ENCODE assay signal across 16 mouse cellular contexts in the genomic region with DNA sequence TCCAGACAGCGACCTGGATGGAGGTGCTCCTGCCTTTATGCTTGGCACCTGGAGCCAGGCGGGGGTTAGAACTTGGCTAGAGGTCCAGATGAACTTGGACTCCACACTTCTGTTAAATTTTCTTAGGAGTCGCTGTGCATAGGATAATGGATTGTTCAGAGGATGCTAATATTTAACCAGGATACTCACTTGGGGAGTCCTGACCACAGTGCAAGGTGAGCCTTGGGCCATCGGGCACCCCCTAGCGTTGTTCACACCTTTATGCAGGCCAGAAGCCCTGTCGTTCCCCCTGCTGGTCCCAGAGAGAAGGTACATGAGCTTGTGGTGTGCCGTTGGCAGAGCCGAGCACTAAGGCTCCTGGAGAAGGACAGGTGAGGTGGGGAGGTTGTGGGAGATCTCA. TPM values are rescaled to one million over a fixed set of nuclear protein-coding genes. Genes with fewer than 3 reads are reported as not detected.
DNase-seq lines count a peak whose midpoint lies in the region; ATAC-seq and TF ChIP-seq lines count a peak whose summit lies in the region.
"Had no signal": no experiment of that assay in that cellular context is flagged by ENCODE, and none has a peak within 500 bp of the region (broad histone marks: within the 10 kb centered on the region; RNA-seq: fewer than 3 reads in every experiment).

No protein-coding gene starts in this region.

- H3K9me3 ChIP-seq in liver, embryonic 14.5 days (ENCODE audit: control insufficient read depth, low read length): no peaks in the 10 kb centered on the region
- H3K9me3 ChIP-seq in intestine, embryonic 16.5 days (ENCODE audit: control insufficient read depth, low read length): no peaks in the 10 kb centered on the region
- H3K9me3 ChIP-seq: G1E; neural tube, embryonic 12.5 days had no signal

- no peaks in the 10 kb centered on the region for H3K27me3 ChIP-seq in liver, embryonic 14.5 days (ENCODE audit: control insufficient read depth, insufficient read depth, low read length)
- H3K27me3 ChIP-seq in intestine, embryonic 16.5 days (replicated peaks; ENCODE audit: control insufficient read depth, insufficient read depth, low read length): no peaks in the 10 kb centered on the region
- H3K27me3 ChIP-seq: neural tube, embryonic 12.5 days had no signal

- DNase-seq in liver, embryonic 14.5 days (ENCODE audit: low read depth in 3 of 3, low spot score in 3 of 3): no peak
- DNase-seq in liver (no peak), R1 (ENCODE audit: low read depth, low spot score) (peak; percentile 85)
- DNase-seq in kidney, postnatal 36 days: peak; percentile 86 to 88
- DNase-seq in embryo, embryonic 10.5 days (ENCODE audit: low spot score): no peak
- no peak for DNase-seq in spleen, postnatal 4 days (ENCODE audit: low spot score in 2 of 2)
- DNase-seq: adrenal gland, postnatal 25 days; cerebellum, adult 9-11 months; right cerebral cortex, postnatal 4 days; thymus, adult 2 months had no signal

- TF ChIP-seq CTCF in liver, embryonic 14.5 days (IDR thresholded peaks at IDR 0.05; ENCODE audit: low read depth): peak; percentile 62

- H3K4me3 ChIP-seq in liver, embryonic 14.5 days (ENCODE audit: insufficient read depth in 1 of 2, low read depth in 2 of 2, low read length in 2 of 2): no peak overlapping the region
- no peak overlapping the region for H3K4me3 ChIP-seq in intestine, embryonic 16.5 days (ENCODE audit: low read length)
- H3K4me3 ChIP-seq: neural tube, embryonic 12.5 days had no signal

- no peak for ATAC-seq in liver, embryonic 14.5 days (ENCODE audit: insufficient read depth)
- ATAC-seq in intestine, embryonic 16.5 days: peak; percentile 36; the same call in 1 of the 2 replicates

- H3K27ac ChIP-seq in liver, embryonic 14.5 days: no peak overlapping the region
- no peak overlapping the region for H3K27ac ChIP-seq in intestine, embryonic 16.5 days (ENCODE audit: low read length)
- H3K27ac ChIP-seq: neural tube, embryonic 12.5 days had no signal

- H3K36me3 ChIP-seq in liver, embryonic 14.5 days (replicated peaks; ENCODE audit: control insufficient read depth, insufficient read depth, low read depth): 0 out of 2 replicates have a peak, but pooled peaks cover 2% of the 10 kb centered on the region
- H3K36me3 ChIP-seq in intestine, embryonic 16.5 days (ENCODE audit: control insufficient read depth, insufficient read depth, low read length): 0 out of 2 replicates have a peak, but pooled peaks cover 4% of the 10 kb centered on the region

- H3K9ac ChIP-seq in liver, embryonic 14.5 days (replicated peaks): no peak overlapping the region
- H3K9ac ChIP-seq in intestine, embryonic 16.5 days (ENCODE audit: low read depth, low read length): no peak overlapping the region

- no peak for TF ChIP-seq EP300 in liver, embryonic 14.5 days (IDR thresholded peaks at IDR 0.05; ENCODE audit: low read depth)

- peaks cover 4 to 6% of the 10 kb centered on the region in 2 experiments for H3K4me1 ChIP-seq in liver, embryonic 14.5 days (replicated peaks; ENCODE audit: control insufficient read depth in 2 of 2, insufficient read depth in 2 of 2, low read length in 1 of 2)
- peaks cover 42% of the 10 kb centered on the region for H3K4me1 ChIP-seq in intestine, embryonic 16.5 days (ENCODE audit: control insufficient read depth, insufficient read depth, low read length)

- no peak overlapping the region for H3K4me2 ChIP-seq in liver, embryonic 14.5 days (ENCODE audit: low read depth)
- no peak overlapping the region for H3K4me2 ChIP-seq in intestine, embryonic 16.5 days (ENCODE audit: low read depth, low read length)
- H3K4me2 ChIP-seq: neural tube, embryonic 12.5 days had no signal

- 62% methylated on average over 8 of the region's 8 CpGs for WGBS in liver, embryonic 14.5 days (ENCODE audit: insufficient replicate concordance)
- WGBS in intestine, embryonic 16.5 days: 52% methylated on average over 8 of the region's 8 CpGs

RNA-seq across cellular contexts. Expression of a gene that starts 6.1 kb away (rescaled TPM):
- polyA plus RNA-seq in liver, embryonic 14.5 days (2012; rRNA removed): 13.9 and 15.6 TPM in 2 replicates
- polyA plus RNA-seq in liver, embryonic 14.5 days (2014; fragmentation: Nextera tagmentation; extraction: Ambion mirVana): 20.7 and 21.1 TPM in 2 replicates
- polyA plus RNA-seq in intestine, embryonic 16.5 days (2015; fragmentation: Nextera tagmentation; extraction: Ambion mirVana): 95.7 and 97.2 TPM in 2 replicates

RNA-seq across cellular contexts. Expression of a gene that starts 14.3 kb away (rescaled TPM):
- 8.1 and 8.5 TPM in 2 replicates for polyA plus RNA-seq in liver, embryonic 14.5 days (2012; rRNA removed)
- 6.7 and 7.9 TPM in 2 replicates for polyA plus RNA-seq in liver, embryonic 14.5 days (2014; fragmentation: Nextera tagmentation; extraction: Ambion mirVana)
- 58.4 and 59.4 TPM in 2 replicates for polyA plus RNA-seq in intestine, embryonic 16.5 days (2015; fragmentation: Nextera tagmentation; extraction: Ambion mirVana)

RNA-seq across cellular contexts. Expression of a gene that starts 22.4 kb away (rescaled TPM):
- polyA plus RNA-seq in liver, embryonic 14.5 days (2012; rRNA removed): 4.5 and 5.1 TPM in 2 replicates
- 2.0 and 2.3 TPM in 2 replicates for polyA plus RNA-seq in liver, embryonic 14.5 days (2014; fragmentation: Nextera tagmentation; extraction: Ambion mirVana)
- polyA plus RNA-seq in intestine, embryonic 16.5 days (2015; fragmentation: Nextera tagmentation; extraction: Ambion mirVana): 18.0 and 19.0 TPM in 2 replicates

RNA-seq across cellular contexts. Expression of a gene that starts 29.5 kb away (rescaled TPM):
- polyA plus RNA-seq in liver, embryonic 14.5 days (2012; rRNA removed): 2.0 and 3.1 TPM in 2 replicates
- polyA plus RNA-seq in liver, embryonic 14.5 days (2014; fragmentation: Nextera tagmentation; extraction: Ambion mirVana): 4.8 and 5.9 TPM in 2 replicates
- 13.6 and 13.7 TPM in 2 replicates for polyA plus RNA-seq in intestine, embryonic 16.5 days (2015; fragmentation: Nextera tagmentation; extraction: Ambion mirVana)

RNA-seq across cellular contexts. Expression of a gene that starts 39.2 kb away (rescaled TPM):
- not detected in 2 replicates for polyA plus RNA-seq in liver, embryonic 14.5 days (2012; rRNA removed)
- polyA plus RNA-seq in liver, embryonic 14.5 days (2014; fragmentation: Nextera tagmentation; extraction: Ambion mirVana): not detected in 2 replicates
- not detected in 2 replicates for polyA plus RNA-seq in intestine, embryonic 16.5 days (2015; fragmentation: Nextera tagmentation; extraction: Ambion mirVana)
- polyA plus RNA-seq: G1E; heart, embryonic 16.5 days; large intestine, adult 2 months; limb, embryonic 11.5 days; neural tube, embryonic 12.5 days had no signal

Comparison
In these comparisons a context has a peak if more than half of its experiments do, and no peak if none do; other contexts are left out.
1. DNase-seq: peak in R1 (single experiment) and kidney, postnatal 36 days (2 of 2); none in liver, embryonic 14.5 days (0 of 3), liver (single experiment), embryo, embryonic 10.5 days (single experiment) and spleen, postnatal 4 days (0 of 2).